Mouse (Mus musculus) CD4-positive helper T cell, adult 2 months (primary cell): Measurements from ENCODE around the gene Rcvrn.

Experiments
- DNase-seq: peaks from one replicate; pipeline ENCODE4 v3.0.0-alpha.2; 2012; ENCODE audit warnings: low read depth, missing footprints, low spot score

The Rcvrn gene

GRCm38 (mm10) chr11:67694703-67695376, at the start of gene Rcvrn:
TSS of gene Rcvrn (plus strand) at chr11:67695326.
- DNase-seq, result no peak

- DNase-seq, result no peak
Observed at GRCm38 (mm10) chr11:67647745-67648144, 47.4 kb upstream of the Rcvrn start.

- DNase-seq, result no peak
Observed at GRCm38 (mm10) chr11:67648651-67649407, 46.3 kb upstream of the Rcvrn start.

GRCm38 (mm10) chr11:67649971-67650707, 45.0 kb upstream of the Rcvrn start:
- DNase-seq, result no peak

GRCm38 (mm10) chr11:67651731-67652130, 43.4 kb upstream of the Rcvrn start:
- no peak for DNase-seq

GRCm38 (mm10) chr11:67652194-67652892, 42.8 kb upstream of the Rcvrn start:
- no peak for DNase-seq

GRCm38 (mm10) chr11:67652893-67653255, 42.3 kb upstream of the Rcvrn start:
- no peak for DNase-seq

- DNase-seq, result no peak
Observed at GRCm38 (mm10) chr11:67653521-67654090, 41.5 kb upstream of the Rcvrn start.

GRCm38 (mm10) chr11:67654514-67654913, 40.6 kb upstream of the Rcvrn start:
- no peak for DNase-seq

- no peak for DNase-seq
Observed at GRCm38 (mm10) chr11:67655236-67655959, 39.7 kb upstream of the Rcvrn start.

GRCm38 (mm10) chr11:67656366-67656765, 38.8 kb upstream of the Rcvrn start:
- no peak for DNase-seq

GRCm38 (mm10) chr11:67656811-67657210, 38.3 kb upstream of the Rcvrn start:
- DNase-seq, result no peak

GRCm38 (mm10) chr11:67657685-67658382, 37.3 kb upstream of the Rcvrn start:
- DNase-seq, result peak; percentile 37

GRCm38 (mm10) chr11:67661465-67661864, 33.7 kb upstream of the Rcvrn start:
- no peak for DNase-seq

GRCm38 (mm10) chr11:67663437-67663836, 31.7 kb upstream of the Rcvrn start:
- DNase-seq, result no peak

GRCm38 (mm10) chr11:67664261-67664660, 30.9 kb upstream of the Rcvrn start:
- DNase-seq, result no peak

- DNase-seq, result no peak
Observed at GRCm38 (mm10) chr11:67664918-67665317, 30.2 kb upstream of the Rcvrn start.

GRCm38 (mm10) chr11:67666129-67666528, 29.0 kb upstream of the Rcvrn start:
- DNase-seq, result no peak

- DNase-seq, result no peak
Observed at GRCm38 (mm10) chr11:67667531-67668332, 27.4 kb upstream of the Rcvrn start.
